Mouse (Mus musculus) embryonic facial prominence, embryonic 12.5 days (tissue): ENCODE results near the gene Arid3c. TPM values are rescaled to one million over a fixed set of nuclear protein-coding genes. Genes with fewer than 3 reads are reported as not detected.
A peak's percentile ranks its signal among the peaks of the same experiment; 100 is the strongest.
"Not testable (repeated sequence)": the region's sequence is repeated elsewhere in the genome, so short reads cannot be mapped to it uniquely, and the experiment has no call there.

Source experiments
- ATAC-seq: fragments of 200-750 bp; cut with Nextera tagmentation; 2 replicates; pipeline ENCODE4 v1.8.0; 2017; ENCODE audit not compliant: insufficient number of reproducible peaks, insufficient read depth, low FRiP score, low TSS enrichment
- H3K27ac ChIP-seq: fragments of 300-500 bp; sonication (generic); 2 replicates; pipeline ENCODE4 v1.5.1; 2016; ENCODE audit warnings: mild to moderate bottlenecking
- H3K27me3 ChIP-seq: fragments of 300-500 bp; sonication (generic); 2 replicates; pipeline ENCODE4 v1.6.1; 2016; ENCODE audit warnings: mild to moderate bottlenecking, moderate library complexity
- H3K36me3 ChIP-seq: fragments of 300-500 bp; sonication (generic); 2 replicates; pipeline ENCODE4 v1.6.1; 2016; ENCODE audit warnings: mild to moderate bottlenecking
- H3K4me1 ChIP-seq: fragments of 300-500 bp; sonication (generic); 2 replicates; pipeline ENCODE4 v1.6.1; 2016
- H3K4me2 ChIP-seq: fragments of 300-500 bp; sonication (generic); replicated peaks from 2 replicates; pipeline ENCODE4 v1.6.1; 2016; ENCODE audit warnings: mild to moderate bottlenecking, moderate library complexity
- H3K4me3 ChIP-seq: fragments of 300-500 bp; sonication (generic); 2 replicates; pipeline ENCODE4 v1.5.1; 2016; ENCODE audit warnings: mild to moderate bottlenecking
- H3K9ac ChIP-seq: fragments of 300-500 bp; sonication (generic); 2 replicates; pipeline ENCODE4 v1.6.1; 2016; ENCODE audit warnings: mild to moderate bottlenecking, moderate library complexity
- H3K9me3 ChIP-seq: fragments of 300-500 bp; sonication (generic); 2 replicates; pipeline ENCODE4 v1.6.1; 2016; ENCODE audit warnings: mild to moderate bottlenecking, moderate library complexity
- WGBS: fragments of 180-500 bp; shearing (Covaris S2); methylation state at CpG from one replicate; pipeline ENCODE4 v1.1.7; 2016; 5-methylcytosine and 5-hydroxymethylcytosine counted together
- polyA plus RNA-seq: library from polyadenylated mRNA; unstranded; fragments of >200 nt; fragmentation: Nextera tagmentation; extraction: Ambion mirVana; gene quantifications from 2 replicates; pipeline ENCODE4 v1.2.1, GENCODE M21; 2016

Gene Arid3c
- polyA plus RNA-seq, 1 experiment from 2014 or later: not detected

- H3K36me3 ChIP-seq, H3K9me3 ChIP-seq, H3K27ac ChIP-seq, H3K4me1 ChIP-seq, H3K9ac ChIP-seq, H3K4me3 ChIP-seq, ATAC-seq, H3K27me3 ChIP-seq: not testable (repeated sequence)
- H3K4me2 ChIP-seq: peak within 1 kb of the TSS; percentile 38
- 73% methylated on average over 10 of the region's 10 CpGs for WGBS
These were observed 31.2 kb downstream of the Arid3c start, which contains the start of gene Il11ra1 for GRCm38 (mm10) chr4:41699783-41700182. Gene Il11ra1 (plus strand): TSS chr4:41699989.

- WGBS: 5% methylated on average over 19 of the region's 32 CpGs
- not testable (repeated sequence) for ATAC-seq, H3K4me1 ChIP-seq, H3K36me3 ChIP-seq, H3K4me3 ChIP-seq, H3K27me3 ChIP-seq, H3K9ac ChIP-seq, H3K27ac ChIP-seq, H3K9me3 ChIP-seq
- peak overlapping the region; percentile 38 for H3K4me2 ChIP-seq
These were observed 32.4 kb downstream of the Arid3c start for GRCm38 (mm10) chr4:41698421-41699016.

- not testable (repeated sequence) for H3K27ac ChIP-seq, H3K36me3 ChIP-seq, H3K4me1 ChIP-seq, H3K9me3 ChIP-seq, H3K27me3 ChIP-seq, ATAC-seq, H3K9ac ChIP-seq, H3K4me3 ChIP-seq
- H3K4me2 ChIP-seq: peak within 1 kb of the TSS; percentile 39; the same call in 1 of the 2 replicates
- WGBS: 10% methylated on average over 32 of the region's 40 CpGs
These were observed 33.8 kb downstream of the Arid3c start, which contains the start of gene Cntfr for GRCm38 (mm10) chr4:41696930-41697841. Gene Cntfr (minus strand): TSS chr4:41697089.

GRCm38 (mm10) chr4:41696452-41696851, 34.5 kb downstream of the Arid3c start:
- not testable (repeated sequence) for H3K4me2 ChIP-seq, H3K27ac ChIP-seq, H3K36me3 ChIP-seq, H3K4me1 ChIP-seq, ATAC-seq, H3K27me3 ChIP-seq, H3K9me3 ChIP-seq, H3K9ac ChIP-seq, H3K4me3 ChIP-seq
- WGBS: 7% methylated on average over 15 of the region's 15 CpGs

GRCm38 (mm10) chr4:41695800-41696199, 35.1 kb downstream of the Arid3c start:
- H3K4me3 ChIP-seq, H3K27ac ChIP-seq, H3K36me3 ChIP-seq, H3K27me3 ChIP-seq, H3K4me1 ChIP-seq, H3K9ac ChIP-seq, ATAC-seq, H3K9me3 ChIP-seq: not testable (repeated sequence)
- peak overlapping the region; percentile 39; the same call in 1 of the 2 replicates for H3K4me2 ChIP-seq
- 3% methylated on average over 23 of the region's 38 CpGs for WGBS

GRCm38 (mm10) chr4:41693511-41693910, 37.4 kb downstream of the Arid3c start:
- WGBS: 18% methylated on average over 4 of the region's 4 CpGs
- not testable (repeated sequence) for H3K27ac ChIP-seq, H3K27me3 ChIP-seq, H3K36me3 ChIP-seq, ATAC-seq, H3K9ac ChIP-seq, H3K4me1 ChIP-seq, H3K9me3 ChIP-seq
- H3K4me3 ChIP-seq: 0 out of 2 replicates have a peak overlapping the region, but pooled peaks have one; percentile 10
- H3K4me2 ChIP-seq: peak overlapping the region; percentile 24

- H3K9me3 ChIP-seq, H3K4me2 ChIP-seq, H3K4me3 ChIP-seq, H3K36me3 ChIP-seq, ATAC-seq, H3K27me3 ChIP-seq, H3K27ac ChIP-seq, H3K4me1 ChIP-seq, H3K9ac ChIP-seq: not testable (repeated sequence)
- WGBS: no CpG with 5 or more reads among the region's 4 CpGs
These were observed 40.9 kb downstream of the Arid3c start for GRCm38 (mm10) chr4:41690014-41690413.

- not testable (repeated sequence) for H3K36me3 ChIP-seq, ATAC-seq, H3K4me3 ChIP-seq, H3K9ac ChIP-seq, H3K9me3 ChIP-seq, H3K27ac ChIP-seq, H3K4me1 ChIP-seq, H3K27me3 ChIP-seq, H3K4me2 ChIP-seq
- 57% methylated on average over 1 of the region's 1 CpGs for WGBS
These were observed 42.4 kb downstream of the Arid3c start for GRCm38 (mm10) chr4:41688562-41688961.

GRCm38 (mm10) chr4:41685882-41686492, 45.0 kb downstream of the Arid3c start:
- not testable (repeated sequence) for H3K4me3 ChIP-seq, H3K9ac ChIP-seq, H3K4me2 ChIP-seq, H3K27me3 ChIP-seq, H3K9me3 ChIP-seq, H3K36me3 ChIP-seq, H3K27ac ChIP-seq
- 0 out of 2 replicates have a peak, but pooled peaks have one; percentile 11 for ATAC-seq
- WGBS: 42% methylated on average over 9 of the region's 10 CpGs
- peaks cover 13% of the 10 kb centered on the region for H3K4me1 ChIP-seq

- WGBS: 3% methylated on average over 14 of the region's 14 CpGs
- H3K27me3 ChIP-seq, H3K27ac ChIP-seq, ATAC-seq, H3K9me3 ChIP-seq, H3K36me3 ChIP-seq, H3K9ac ChIP-seq, H3K4me3 ChIP-seq: not testable (repeated sequence)
- Histone ChIP-seq H3K4me2 (peak overlapping the region; percentile 36), H3K4me1 (peaks cover 20% of the 10 kb centered on the region)
These were observed 46.0 kb downstream of the Arid3c start for GRCm38 (mm10) chr4:41684931-41685453.

- WGBS: 3% methylated on average over 27 of the region's 27 CpGs
- not testable (repeated sequence) for H3K9ac ChIP-seq, H3K9me3 ChIP-seq, H3K36me3 ChIP-seq, H3K27me3 ChIP-seq, H3K4me3 ChIP-seq, ATAC-seq
- Histone ChIP-seq H3K27ac (peak overlapping the region; percentile 65; the same call in 1 of the 2 replicates), H3K4me2 (peak overlapping the region; percentile 36), H3K4me1 (peaks cover 26% of the 10 kb centered on the region)
These were observed 46.6 kb downstream of the Arid3c start for GRCm38 (mm10) chr4:41684131-41684930.
